Mouse (Mus musculus) heart, adult 8-10 months (tissue): ENCODE measurements around the gene H6pd. TPM values are rescaled to one million over a fixed set of nuclear protein-coding genes. Genes with fewer than 3 reads are reported as not detected.

Source experiments
- DNase-seq: peaks from one replicate; pipeline ENCODE4 v3.0.0; 2022; ENCODE audit warnings: low spot score
- total RNA-seq, 4 experiments: library from RNA; stranded (reverse); gene quantifications; 2 replicates each; pipeline ENCODE4 v1.2.4; 2022

Gene H6pd
- total RNA-seq, 4 experiments from 2014 or later: 37.5 to 44.8 (median 41.2) TPM

DNA sequence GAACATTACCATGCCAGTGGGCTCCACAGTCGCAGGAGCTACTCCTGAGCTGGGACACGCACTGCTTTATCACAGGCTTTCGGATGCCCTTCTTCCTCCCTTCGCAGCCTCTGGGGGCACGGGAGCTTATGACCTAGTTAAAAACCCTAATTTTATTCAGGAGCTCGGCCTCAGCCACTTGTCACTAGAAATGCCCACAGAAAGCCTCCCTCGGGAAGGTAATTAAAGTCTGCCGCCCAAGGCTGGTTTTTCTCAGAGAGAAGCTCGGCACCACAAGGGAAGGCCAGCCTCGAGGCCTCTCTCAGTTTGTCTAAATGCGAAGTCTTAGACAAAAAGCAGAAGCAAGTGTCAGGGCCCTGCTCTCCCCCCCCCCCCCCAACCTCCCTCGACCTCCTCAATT, 64.6 kb downstream of the H6pd start:
- DNase-seq: no peak

DNA sequence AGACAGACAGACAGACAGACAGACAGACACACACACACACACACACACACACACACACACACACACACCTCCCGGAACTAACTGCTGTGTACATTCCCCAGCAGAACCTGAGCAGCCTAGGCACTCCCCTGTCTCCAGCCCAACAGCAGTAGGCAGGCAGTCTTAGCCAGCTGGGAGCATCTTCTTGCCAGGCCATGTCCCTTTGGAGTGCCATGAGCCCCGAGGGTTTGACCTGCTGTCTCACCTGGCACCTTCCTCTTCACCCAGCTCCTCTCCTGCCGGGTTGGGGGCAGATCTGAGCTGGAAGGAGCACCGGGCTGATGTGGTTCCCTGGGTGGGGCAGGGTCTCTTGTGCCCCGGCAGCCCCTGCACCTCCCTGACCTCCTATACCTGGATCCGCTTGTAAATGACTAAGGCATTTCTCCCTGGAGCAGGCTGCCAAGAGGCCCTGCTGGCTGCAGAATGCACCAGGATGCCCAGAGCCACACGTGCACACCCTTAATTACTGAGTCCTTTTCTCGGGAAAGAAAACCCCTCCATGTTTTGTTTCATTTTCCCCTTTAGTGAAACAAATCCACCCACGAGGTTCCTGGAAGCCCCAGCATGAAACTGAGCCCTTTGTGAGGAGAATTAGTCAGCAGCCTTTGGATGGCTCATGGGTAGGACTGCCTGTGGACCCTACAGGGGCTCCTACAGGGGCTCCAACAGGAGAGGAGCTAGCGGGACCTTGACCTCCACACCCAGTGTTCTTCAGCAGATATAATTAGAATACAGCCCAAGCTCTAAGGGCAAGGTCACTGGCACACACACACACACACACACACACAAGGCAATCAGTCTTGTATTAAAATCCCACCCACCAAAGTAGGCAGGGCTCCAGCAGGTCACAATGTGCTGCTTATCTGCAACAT, 65.7 kb downstream of the H6pd start:
- no peak for DNase-seq

DNA sequence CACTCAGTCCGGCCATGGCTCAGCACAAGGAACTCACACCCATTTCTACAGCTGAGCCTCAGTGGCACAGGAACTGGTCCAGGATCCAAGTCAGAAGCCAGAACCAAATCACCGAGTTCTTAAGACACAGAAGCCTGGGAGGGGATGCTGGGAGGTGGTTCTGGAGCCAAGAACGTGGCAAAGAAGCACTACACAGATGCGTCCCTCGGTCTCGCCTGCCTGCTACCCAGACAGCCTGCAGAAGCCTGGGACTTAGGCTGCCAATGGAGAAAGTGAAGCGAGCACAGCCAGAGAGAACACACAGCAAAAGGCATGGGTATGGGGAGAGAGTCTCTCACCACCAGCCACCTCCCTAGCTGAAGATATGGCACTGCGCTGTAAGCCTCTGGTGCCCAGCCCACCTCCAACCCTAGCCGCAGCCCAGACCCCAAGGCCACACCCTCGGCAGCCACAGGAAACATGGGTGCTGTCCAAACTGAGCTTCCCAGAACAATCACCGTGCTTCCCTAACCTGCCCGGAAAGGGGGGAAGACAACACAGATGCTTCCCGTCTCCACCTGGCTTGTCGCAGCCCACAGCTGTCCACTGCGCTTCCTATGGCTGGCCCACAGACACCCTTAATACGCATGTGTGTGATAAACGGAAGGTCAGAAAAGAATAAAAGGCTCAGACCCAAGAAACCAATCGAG, 67.6 kb downstream of the H6pd start:
- DNase-seq: peak; percentile 68

DNA sequence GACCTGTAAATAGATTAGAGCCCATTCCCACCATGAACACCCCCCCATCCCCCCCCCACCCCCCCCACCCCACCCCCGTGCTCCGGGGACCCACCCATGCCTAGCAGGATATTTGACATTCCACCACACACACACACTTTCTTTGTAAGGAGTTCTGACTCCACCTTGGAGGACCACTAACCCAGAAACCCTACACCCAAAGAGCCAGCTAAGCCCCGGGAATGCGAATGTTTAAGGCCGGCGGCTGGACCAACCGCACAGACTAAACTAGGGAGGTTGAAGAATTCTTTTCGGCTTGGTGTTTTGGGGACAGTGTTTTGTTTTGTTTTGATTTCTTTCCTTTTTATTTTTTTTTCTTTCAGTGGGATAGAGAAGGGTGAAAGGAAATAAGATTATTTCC, 70.1 kb downstream of the H6pd start:
- no peak for DNase-seq

DNA sequence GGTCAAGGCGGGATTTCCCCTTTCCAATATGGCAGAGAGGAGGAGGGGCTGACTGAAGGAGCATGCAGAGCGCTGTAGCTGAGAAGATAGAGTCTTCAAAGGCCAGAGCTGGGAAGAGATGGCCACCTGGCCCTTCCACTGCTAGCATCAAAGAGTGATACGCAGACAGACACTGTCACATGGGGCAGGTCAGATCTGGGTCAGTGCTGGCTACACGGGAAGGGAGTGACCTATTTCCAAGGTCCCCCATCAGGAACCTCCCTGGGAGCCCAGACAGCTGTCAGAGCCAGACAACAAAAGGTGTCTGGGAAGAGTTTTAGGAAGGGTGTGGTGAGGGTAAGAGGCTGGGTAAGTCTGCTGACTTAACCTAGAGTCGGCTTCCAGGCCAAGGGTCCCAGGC, 71.9 kb downstream of the H6pd start:
- DNase-seq: peak; percentile 49

DNA sequence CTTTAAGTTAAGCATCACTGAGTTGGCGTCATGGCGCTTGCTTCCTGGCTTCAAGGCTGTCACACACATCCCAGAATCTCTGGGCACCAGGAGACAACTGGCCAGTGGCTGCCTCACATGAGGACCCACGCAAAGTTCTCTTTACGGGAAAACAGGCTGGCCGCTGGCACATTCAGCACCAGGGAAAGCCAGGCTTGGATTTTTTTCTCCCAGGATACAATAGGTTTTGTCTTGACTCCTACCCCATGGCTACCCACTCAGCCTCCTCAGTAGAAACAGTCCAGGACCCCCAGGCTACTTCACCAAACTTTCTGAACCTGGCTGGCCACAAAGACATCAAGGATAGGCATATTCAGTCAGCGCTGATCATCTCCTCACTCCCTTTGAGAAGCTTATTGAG, 73.4 kb downstream of the H6pd start:
- no peak for DNase-seq

DNA sequence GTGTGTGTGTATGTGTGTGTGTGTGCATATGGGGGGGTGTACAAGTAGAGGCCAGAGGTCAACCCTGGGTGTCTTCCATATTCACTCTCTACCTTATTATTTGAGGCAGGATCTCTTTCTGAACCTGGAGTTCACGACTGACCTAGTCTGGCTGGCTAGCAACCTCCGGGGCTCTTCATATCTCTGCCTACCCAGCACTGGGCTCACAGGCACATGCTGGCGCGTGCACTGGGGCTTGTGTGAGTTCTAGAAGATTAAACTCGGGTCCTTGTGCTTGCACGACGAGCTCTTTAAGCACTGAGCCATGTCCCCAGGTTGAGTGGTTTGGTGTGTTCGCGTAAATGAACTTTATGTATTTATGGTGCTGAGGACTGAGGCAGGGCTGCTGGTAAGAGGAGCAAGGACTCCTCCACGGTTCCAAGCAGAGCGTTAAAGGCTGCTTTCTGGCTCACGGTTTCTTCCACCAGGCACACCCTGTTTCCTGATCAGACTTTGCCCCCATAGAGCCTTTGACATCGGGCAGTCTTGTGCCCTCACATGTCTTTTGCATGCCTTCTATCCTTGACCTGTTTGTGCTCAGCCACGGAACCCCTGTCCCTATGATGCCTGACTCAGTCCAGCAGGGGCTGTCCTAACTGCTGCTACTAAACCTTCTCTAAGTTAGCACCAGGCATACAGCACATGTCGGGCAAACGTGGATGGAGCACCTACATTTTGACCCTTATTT, 75.1 kb downstream of the H6pd start:
- no peak for DNase-seq

DNA sequence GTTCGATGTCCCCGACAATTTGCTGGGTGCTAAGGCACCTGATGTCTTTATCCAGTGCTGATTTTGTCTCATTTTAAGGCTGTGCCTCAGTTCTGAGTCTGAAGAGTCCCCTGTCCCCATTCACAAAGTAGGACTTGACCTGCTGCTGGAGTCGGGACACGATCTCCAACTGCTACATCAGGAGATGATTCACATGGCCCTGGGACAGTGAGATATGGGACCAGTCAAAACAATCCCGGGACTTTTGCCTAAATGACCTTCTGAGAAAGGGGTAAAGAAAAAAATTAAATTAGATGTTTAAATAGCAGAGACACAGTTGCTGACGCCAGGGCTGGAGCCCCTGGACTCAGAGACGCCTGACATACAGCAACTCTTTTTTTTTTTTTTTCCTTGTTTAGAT, 75.8 kb downstream of the H6pd start:
- DNase-seq: no peak

DNA sequence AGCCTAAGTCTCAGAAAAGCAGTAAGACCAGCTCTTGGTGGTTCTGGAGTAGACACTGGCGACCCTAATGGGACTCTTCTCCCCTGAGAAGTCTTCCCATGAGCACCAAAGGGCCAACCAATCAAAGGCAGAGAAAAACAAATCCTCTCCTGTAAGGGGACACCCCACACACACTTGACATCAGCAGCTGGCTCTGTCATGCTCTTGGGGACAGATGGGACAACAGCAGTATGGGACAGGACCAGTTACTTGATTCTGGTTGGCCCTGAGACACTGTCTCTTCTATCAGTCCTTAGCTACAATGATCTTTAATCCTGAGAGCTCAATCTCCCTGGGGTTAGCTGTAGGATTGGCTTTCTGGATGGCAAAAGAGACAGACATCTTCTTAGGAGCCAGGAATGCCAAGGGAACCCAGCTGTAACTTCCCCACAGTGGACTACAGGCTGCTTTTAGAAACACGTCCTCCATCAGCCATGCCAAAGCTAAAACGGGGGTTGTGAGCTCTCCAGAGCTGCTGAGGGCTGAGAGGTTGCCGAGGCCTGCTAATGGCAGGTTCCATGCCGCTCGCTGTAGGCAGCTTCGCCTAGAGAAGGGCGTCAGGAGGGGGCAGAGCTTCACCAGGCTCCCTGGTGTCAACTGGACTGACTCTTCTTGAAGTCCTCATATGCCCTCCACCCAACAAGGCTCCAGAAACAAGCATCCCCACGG, 76.6 kb downstream of the H6pd start:
- no peak for DNase-seq

DNA sequence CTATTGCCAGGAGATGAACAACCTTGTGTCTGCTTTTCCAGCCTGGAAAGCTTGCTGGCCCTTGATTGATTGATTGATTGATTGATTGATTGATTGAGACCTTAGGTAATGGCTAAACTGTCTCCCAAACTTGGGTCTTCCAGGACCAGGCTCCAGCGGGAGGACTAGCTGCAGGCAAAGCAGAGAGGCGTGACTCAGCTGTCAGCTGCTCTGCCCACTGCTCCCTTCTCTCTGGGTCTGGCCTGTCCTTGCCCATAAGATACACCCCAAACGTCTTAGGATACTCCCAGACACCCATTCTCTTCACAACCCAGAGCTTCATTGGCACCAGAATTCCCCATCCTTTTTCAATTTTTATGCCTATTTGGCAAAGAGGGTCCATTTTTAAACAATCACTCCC, 78.1 kb downstream of the H6pd start:
- DNase-seq: no peak

Other genes starting within 250 kb of the H6pd start
- 10 to 100 TPM; 19.9 to 28.9 (median 23.1) TPM for gene Slc25a33, start 234.7 kb downstream of the H6pd start, total RNA-seq
- gene Spsb1, start 54.0 kb downstream of the H6pd start, total RNA-seq: 10 to 100 TPM; 24.7 to 43.0 (median 31.0) TPM
- gene Gpr157, start 78.3 kb upstream of the H6pd start, total RNA-seq: 10 to 100 TPM; 28.8 to 42.7 (median 39.0) TPM
- gene Slc2a5, start 110.3 kb upstream of the H6pd start, total RNA-seq: under 1 TPM in 1 of 4 experiments, not detected in 3; 0.55 TPM
- gene Slc2a7, start 139.9 kb upstream of the H6pd start, total RNA-seq: not detected
- under 1 TPM in 1 of 4 experiments, not detected in 3; 0.29 TPM for gene Car6, start 192.3 kb upstream of the H6pd start, total RNA-seq
- gene Eno1, start 227.7 kb upstream of the H6pd start, total RNA-seq: 100 to 1,000 TPM; 110 to 133 (median 121) TPM